Mouse (Mus musculus) midbrain, embryonic 16.5 days (tissue): ENCODE measurements around the gene Scd1. TPM values are rescaled to one million over a fixed set of nuclear protein-coding genes. Genes with fewer than 3 reads are reported as not detected.
"Not testable (repeated sequence)": the region's sequence is repeated elsewhere in the genome, so short reads cannot be mapped to it uniquely, and the experiment has no call there.

Experiments
- ATAC-seq: fragments of 200-750 bp; cut with Nextera tagmentation; 2 replicates; pipeline ENCODE4 v1.8.0; 2017; ENCODE audit warnings: moderate TSS enrichment
- H3K27ac ChIP-seq: fragments of 300-500 bp; sonication (generic); 2 replicates; pipeline ENCODE4 v1.5.1; 2014; ENCODE audit warnings: mild to moderate bottlenecking, low read length, mixed read lengths
- H3K27me3 ChIP-seq: fragments of 300-500 bp; sonication (generic); 2 replicates; pipeline ENCODE4 v1.6.1; 2014; ENCODE audit warnings: low read depth, low read length, mixed read lengths; ENCODE audit not compliant: control insufficient read depth, insufficient read depth
- H3K36me3 ChIP-seq: fragments of 300-500 bp; sonication (generic); 2 replicates; pipeline ENCODE4 v1.6.1; 2014; ENCODE audit warnings: mild to moderate bottlenecking, low read length, moderate library complexity, mixed read lengths; ENCODE audit not compliant: control insufficient read depth, insufficient read depth
- H3K4me1 ChIP-seq: fragments of 300-500 bp; sonication (generic); 2 replicates; pipeline ENCODE4 v1.6.1; 2014; ENCODE audit warnings: mild to moderate bottlenecking, low read length, mixed read lengths; ENCODE audit not compliant: control insufficient read depth, insufficient read depth
- H3K4me2 ChIP-seq: fragments of 300-500 bp; sonication (generic); 2 replicates; pipeline ENCODE4 v1.6.1; 2014; ENCODE audit warnings: mild to moderate bottlenecking, low read length, mixed read lengths
- H3K4me3 ChIP-seq: fragments of 300-500 bp; sonication (generic); 2 replicates; pipeline ENCODE4 v1.5.1; 2014; ENCODE audit warnings: low read depth, mild to moderate bottlenecking, low read length, moderate library complexity, mixed read lengths
- H3K9ac ChIP-seq: fragments of 300-500 bp; sonication (generic); 2 replicates; pipeline ENCODE4 v1.6.1; 2014; ENCODE audit warnings: low read depth, low read length, mixed read lengths
- H3K9me3 ChIP-seq: fragments of 300-500 bp; sonication (generic); replicated peaks from 2 replicates; pipeline ENCODE4 v1.6.1; 2014; ENCODE audit warnings: mild to moderate bottlenecking, low read length, mixed read lengths; ENCODE audit not compliant: control insufficient read depth, poor library complexity, severe bottlenecking
- WGBS: fragments of 180-500 bp; shearing (Covaris S2); extraction: QIAGEN DNeasy Blood & Tissue Kit; methylation state at CpG from one replicate; pipeline ENCODE4 v1.1.7; 2014; 5-methylcytosine and 5-hydroxymethylcytosine counted together
- polyA plus RNA-seq: library from polyadenylated mRNA; unstranded; fragments of >200 nt; fragmentation: Nextera tagmentation; extraction: Ambion mirVana; gene quantifications from 2 replicates; pipeline ENCODE4 v1.2.1, GENCODE M21; 2015

Gene Scd1
- polyA plus RNA-seq, 1 experiment from 2014 or later = 8.9 TPM

DNA sequence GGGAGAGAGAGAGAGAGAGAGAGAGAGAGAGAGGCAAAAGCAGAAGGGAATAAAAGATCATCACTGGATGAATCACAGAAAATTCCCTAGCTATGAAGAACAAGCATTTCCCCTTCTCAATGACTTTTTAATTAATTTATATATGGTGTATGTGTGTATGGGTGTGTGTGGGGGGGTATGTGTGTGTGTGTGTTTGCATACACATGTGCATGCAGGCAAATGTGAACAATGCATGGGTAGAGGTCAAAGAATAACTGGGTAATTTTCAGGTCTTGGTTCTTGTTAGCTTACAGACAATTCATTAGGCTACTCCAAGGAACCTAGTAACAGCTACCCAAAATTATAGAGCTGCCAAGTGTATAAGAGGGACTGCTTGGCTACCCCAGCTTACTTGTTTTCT lies 28.6 kb downstream of the Scd1 start:
- H3K9me3 ChIP-seq = no peaks in the 10 kb centered on the region
- no peaks in the 10 kb centered on the region for H3K27me3 ChIP-seq
- no peak overlapping the region for H3K27ac ChIP-seq
- H3K4me2 ChIP-seq = no peak overlapping the region
- no peaks in the 10 kb centered on the region for H3K36me3 ChIP-seq
- ATAC-seq = no peak
- no peak overlapping the region for H3K9ac ChIP-seq
- no peak overlapping the region for H3K4me3 ChIP-seq
- H3K4me1 ChIP-seq = no peaks in the 10 kb centered on the region

DNA sequence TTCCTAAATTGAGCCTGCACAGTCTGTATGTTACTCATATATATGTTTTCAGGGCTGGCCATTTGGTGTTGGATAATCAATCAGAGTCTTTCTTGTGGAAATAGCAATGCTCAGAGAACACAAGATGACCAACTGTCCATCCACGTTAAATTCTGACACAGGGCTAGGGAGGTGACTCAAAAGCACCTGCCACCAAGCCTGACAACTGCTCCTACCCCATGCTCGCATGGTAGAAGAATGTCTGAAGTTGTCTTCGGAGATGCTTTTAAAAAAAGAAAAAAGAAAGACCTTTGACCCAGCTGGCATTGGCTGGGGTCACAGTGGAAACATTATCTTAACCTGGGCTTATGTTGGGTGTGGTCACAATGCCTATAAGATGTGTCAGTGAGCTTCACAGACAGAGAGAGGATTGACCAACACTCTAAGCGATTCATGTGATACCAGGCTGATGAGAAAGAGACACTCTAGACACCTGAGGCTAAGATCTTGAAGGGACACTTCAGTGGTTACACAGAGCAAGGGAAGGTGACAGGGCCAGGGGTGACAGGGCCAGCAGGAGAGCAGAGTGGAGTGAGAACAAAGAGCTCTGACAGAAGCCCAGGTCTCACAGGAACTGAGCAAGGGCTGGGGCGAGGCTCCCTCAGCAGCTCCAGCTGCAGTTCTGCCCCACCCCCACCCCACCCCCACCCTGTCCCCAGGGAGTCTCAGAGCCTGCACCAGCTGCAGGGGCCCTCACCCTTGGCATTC lies 29.9 kb downstream of the Scd1 start:
- WGBS = 65% methylated on average over 4 of the region's 5 CpGs
- Histone ChIP-seq H3K27me3 (no peaks in the 10 kb centered on the region), H3K9ac (no peak overlapping the region), H3K27ac (no peak overlapping the region), H3K9me3 (no peaks in the 10 kb centered on the region), H3K4me3 (no peak overlapping the region), H3K4me2 (no peak overlapping the region), H3K36me3 (no peaks in the 10 kb centered on the region), H3K4me1 (no peaks in the 10 kb centered on the region)
- ATAC-seq = no peak

DNA sequence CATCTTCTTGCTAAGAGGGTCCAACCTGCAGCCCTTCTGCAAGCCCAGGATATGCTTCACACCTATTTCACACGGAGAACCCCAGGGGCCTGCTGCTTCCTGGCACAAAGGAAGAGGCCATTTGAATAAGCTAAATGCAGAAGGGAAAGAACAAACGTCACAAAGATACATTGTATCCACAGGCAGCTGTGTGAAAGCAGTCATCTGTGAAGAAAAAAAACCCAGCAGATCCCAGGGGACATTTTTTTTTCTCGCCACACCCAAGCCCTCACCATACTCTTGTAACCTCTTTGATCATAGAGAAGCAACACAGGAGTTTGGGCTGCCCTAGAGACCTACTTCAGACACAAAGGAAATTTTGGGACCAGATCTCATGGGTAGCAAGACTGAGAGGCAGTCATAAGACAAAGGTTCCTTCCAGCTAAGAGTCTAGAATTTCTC lies 31.1 kb downstream of the Scd1 start:
- Histone ChIP-seq H3K27ac (no peak overlapping the region), H3K27me3 (no peaks in the 10 kb centered on the region), H3K4me1 (no peaks in the 10 kb centered on the region), H3K9me3 (no peaks in the 10 kb centered on the region), H3K4me2 (no peak overlapping the region), H3K36me3 (no peaks in the 10 kb centered on the region), H3K4me3 (no peak overlapping the region), H3K9ac (no peak overlapping the region)
- WGBS = 18% methylated on average over 3 of the region's 3 CpGs
- ATAC-seq = no peak

DNA sequence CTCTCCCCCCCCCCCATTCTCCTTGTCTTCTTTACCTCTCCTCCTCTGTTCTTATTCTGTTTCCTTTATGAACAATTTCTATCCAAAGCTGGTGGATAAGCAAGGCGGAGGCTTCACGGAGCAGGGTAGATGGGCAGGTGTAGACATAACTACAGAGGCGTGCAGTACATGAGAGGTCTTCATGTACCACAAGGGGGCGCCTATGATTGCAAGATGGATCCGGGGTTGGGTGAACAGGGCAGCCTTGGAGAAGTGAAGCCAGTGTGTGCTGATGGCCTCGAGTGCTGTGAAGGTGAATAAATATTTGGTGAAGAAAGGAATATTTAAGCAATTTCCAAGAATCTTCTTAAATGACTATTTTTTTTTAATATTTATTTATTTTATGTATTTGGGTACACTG lies 34.7 kb downstream of the Scd1 start:
- H3K27me3 ChIP-seq = no peaks in the 10 kb centered on the region
- ATAC-seq = no peak

DNA sequence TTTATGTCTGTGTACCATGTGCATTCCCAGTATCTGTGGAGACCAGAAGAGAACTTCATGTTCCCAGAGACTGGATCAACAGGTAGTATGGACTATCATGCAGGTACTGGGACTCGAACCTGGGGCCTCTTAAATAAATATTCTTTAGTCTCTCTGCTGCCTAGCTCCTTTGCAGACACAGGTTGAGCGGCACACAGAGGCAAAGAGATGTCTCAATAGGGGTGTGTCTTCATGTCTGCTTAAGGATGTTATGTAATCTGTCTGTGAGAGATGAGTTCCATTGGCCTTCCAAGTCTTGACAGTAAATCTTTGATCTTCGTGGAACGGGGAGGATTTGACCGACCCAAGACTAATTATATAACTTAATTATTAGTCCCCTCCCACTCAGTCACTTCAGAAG lies 37.4 kb downstream of the Scd1 start:
- H3K4me1 ChIP-seq = no peaks in the 10 kb centered on the region
- H3K9ac ChIP-seq = no peak overlapping the region
- WGBS = 80% methylated on average over 5 of the region's 5 CpGs
- H3K36me3 ChIP-seq = no peaks in the 10 kb centered on the region
- no peaks in the 10 kb centered on the region for H3K9me3 ChIP-seq
- H3K4me3 ChIP-seq = no peak overlapping the region
- no peak overlapping the region for H3K4me2 ChIP-seq
- H3K27me3 ChIP-seq = no peaks in the 10 kb centered on the region
- no peak for ATAC-seq
- no peak overlapping the region for H3K27ac ChIP-seq

More for the DNA sequence above, 34.7 kb downstream of the Scd1 start:
- Histone ChIP-seq H3K4me1 (no peaks in the 10 kb centered on the region), H3K27ac (no peak overlapping the region), H3K4me2 (no peak overlapping the region), H3K9ac (no peak overlapping the region), H3K9me3 (no peaks in the 10 kb centered on the region), H3K36me3 (no peaks in the 10 kb centered on the region), H3K4me3 (no peak overlapping the region)
- WGBS = 18% methylated on average over 6 of the region's 6 CpGs

DNA sequence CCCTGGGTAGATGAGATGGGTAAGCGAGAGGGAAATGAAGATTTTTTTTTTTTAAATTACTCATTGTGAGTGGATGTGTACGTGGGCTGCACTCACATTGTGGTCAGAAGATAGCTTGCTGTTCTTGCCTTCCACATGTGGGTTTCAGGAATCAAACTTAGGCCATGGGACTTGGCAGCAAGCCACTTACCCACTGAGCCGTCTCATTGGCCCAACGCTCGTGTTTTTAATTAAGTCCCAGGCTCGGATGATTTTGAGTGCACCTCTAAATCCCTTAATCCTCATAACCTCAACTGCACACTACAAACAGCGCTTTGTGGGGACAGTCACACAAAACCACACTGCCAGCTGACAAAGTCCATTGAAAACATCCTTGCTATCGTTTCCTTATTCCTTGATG lies 38.3 kb downstream of the Scd1 start:
- no peaks in the 10 kb centered on the region for H3K4me1 ChIP-seq
- WGBS = 45% methylated on average over 8 of the region's 8 CpGs
- no peaks in the 10 kb centered on the region for H3K36me3 ChIP-seq
- no peak overlapping the region for H3K9ac ChIP-seq
- no peak overlapping the region for H3K27ac ChIP-seq
- no peak overlapping the region for H3K4me2 ChIP-seq
- H3K9me3 ChIP-seq = no peaks in the 10 kb centered on the region
- no peaks in the 10 kb centered on the region for H3K27me3 ChIP-seq
- no peak overlapping the region for H3K4me3 ChIP-seq
- ATAC-seq = no peak

DNA sequence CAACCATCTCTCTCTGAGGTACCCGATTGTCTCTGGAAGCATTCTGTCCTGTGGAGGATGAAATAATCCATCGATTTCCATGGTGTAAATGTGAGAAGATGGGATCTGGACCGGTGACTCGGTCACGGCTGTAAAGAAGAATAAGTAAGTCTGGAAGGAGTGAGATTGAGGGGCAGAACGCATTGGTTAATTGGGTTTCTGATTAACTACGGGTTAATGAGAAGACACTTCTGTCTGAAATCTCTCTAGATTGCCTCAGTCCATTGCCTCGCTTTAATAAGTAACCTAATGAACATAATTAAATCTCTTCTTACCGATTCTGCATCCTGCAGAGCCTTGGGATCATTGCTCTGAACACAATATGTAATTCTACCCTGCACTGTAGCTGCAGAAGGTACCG lies 40.6 kb downstream of the Scd1 start:
- not testable (repeated sequence) for H3K36me3 ChIP-seq, H3K27ac ChIP-seq, H3K4me2 ChIP-seq, H3K9me3 ChIP-seq, H3K4me3 ChIP-seq, ATAC-seq, H3K27me3 ChIP-seq, H3K9ac ChIP-seq, H3K4me1 ChIP-seq
- 68% methylated on average over 10 of the region's 10 CpGs for WGBS

DNA sequence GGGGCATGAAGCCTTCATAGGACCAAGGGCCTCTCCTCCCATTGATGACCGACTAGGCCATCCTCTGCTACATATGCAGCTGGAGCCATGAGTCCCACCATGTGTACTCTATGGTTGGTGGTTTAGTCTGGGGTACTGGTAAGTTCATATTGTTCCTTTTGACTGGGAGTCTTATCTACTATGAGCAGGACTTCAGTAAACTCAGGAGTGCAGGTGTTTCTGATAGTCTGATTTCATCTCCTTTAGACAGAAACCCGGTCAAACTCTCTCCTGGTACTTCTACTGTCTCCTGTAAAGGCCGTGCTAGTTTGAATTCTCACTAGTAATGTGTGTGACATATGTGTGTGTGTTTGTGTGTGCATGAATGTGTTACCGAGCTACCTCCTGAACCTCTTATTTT lies 41.9 kb downstream of the Scd1 start:
- Histone ChIP-seq H3K4me2 (no peak overlapping the region), H3K9ac (no peak overlapping the region), H3K36me3 (no peaks in the 10 kb centered on the region), H3K27ac (no peak overlapping the region), H3K4me1 (no peaks in the 10 kb centered on the region), H3K9me3 (no peaks in the 10 kb centered on the region), H3K4me3 (no peak overlapping the region), H3K27me3 (no peaks in the 10 kb centered on the region)
- 97% methylated on average over 4 of the region's 4 CpGs for WGBS
- ATAC-seq = no peak

DNA sequence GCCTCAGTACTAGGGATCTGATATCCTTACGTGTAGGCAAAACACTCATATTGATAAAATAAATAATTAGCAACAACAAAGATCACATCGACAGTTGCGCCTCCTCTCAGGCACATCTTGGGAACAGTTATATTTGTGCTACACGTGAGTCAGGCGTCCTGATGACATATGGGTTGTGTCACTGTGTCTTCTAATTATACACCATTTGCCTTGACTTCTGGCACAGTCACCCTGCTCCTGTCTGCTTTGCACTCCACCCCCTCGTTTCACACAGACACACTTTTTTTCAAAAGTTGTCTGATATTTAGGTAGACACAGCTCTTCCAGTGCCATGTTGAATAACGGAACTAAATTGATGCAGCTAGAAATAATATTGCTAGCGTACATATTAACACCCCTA lies 43.6 kb downstream of the Scd1 start:
- no peaks in the 10 kb centered on the region for H3K27me3 ChIP-seq
- H3K9ac ChIP-seq = no peak overlapping the region
- no peaks in the 10 kb centered on the region for H3K9me3 ChIP-seq
- 88% methylated on average over 8 of the region's 8 CpGs for WGBS
- ATAC-seq = no peak
- H3K4me3 ChIP-seq = no peak overlapping the region
- H3K27ac ChIP-seq = no peak overlapping the region
- H3K4me1 ChIP-seq = no peaks in the 10 kb centered on the region
- H3K4me2 ChIP-seq = no peak overlapping the region
- no peaks in the 10 kb centered on the region for H3K36me3 ChIP-seq
